Mouse (Mus musculus): ENCODE data around the gene Mob1a. TPM values are rescaled to one million over a fixed set of nuclear protein-coding genes. Genes with fewer than 3 reads are reported as not detected.

Gene Mob1a
- polyA plus RNA-seq, 1 experiment from 2014 or later = 34.9 TPM

GRCm38 (mm10) chr6:83370316-83370965 lies 44.6 kb downstream of the Mob1a start:
- Histone ChIP-seq H3K4me2 (ENCODE audit: low read length) (no peak overlapping the region), H3K4me1 (ENCODE audit: control insufficient read depth in 2 of 2, insufficient read depth in 2 of 2, low read length in 2 of 2) (no peaks in the 10 kb centered on the region), H3K9ac (ENCODE audit: low read length) (no peak overlapping the region), H3K36me3 (ENCODE audit: control insufficient read depth, insufficient read depth, low read length) (peaks cover 95% of the 10 kb centered on the region), H3K27me3 (ENCODE audit: control insufficient read depth, insufficient read depth, low read length) (no peaks in the 10 kb centered on the region), H3K27ac (replicated peaks in 1 of 2; ENCODE audit: control insufficient read depth in 1 of 2, insufficient read depth in 1 of 2, low read depth in 2 of 2, low read length in 2 of 2) (no peak overlapping the region), H3K9me3 (ENCODE audit: control insufficient read depth, low read length) (no peaks in the 10 kb centered on the region), H3K4me3 (ENCODE audit: control insufficient read depth in 1 of 2, insufficient read depth in 1 of 2, low read depth in 1 of 2, low read length in 2 of 2) (no peak overlapping the region)
- 87% methylated on average over 21 of the region's 21 CpGs for WGBS
- ATAC-seq (ENCODE audit: insufficient number of reproducible peaks, insufficient read depth, low FRiP score, low read depth) = no peak

GRCm38 (mm10) chr6:83371350-83371749 lies 45.5 kb downstream of the Mob1a start:
- H3K36me3 ChIP-seq (ENCODE audit: control insufficient read depth, insufficient read depth, low read length) = peaks cover 99% of the 10 kb centered on the region
- no peak overlapping the region for H3K4me2 ChIP-seq (ENCODE audit: low read length)
- no peak overlapping the region for H3K9ac ChIP-seq (ENCODE audit: low read length)
- no peaks in the 10 kb centered on the region for H3K27me3 ChIP-seq (ENCODE audit: control insufficient read depth, insufficient read depth, low read length)
- ATAC-seq (ENCODE audit: insufficient number of reproducible peaks, insufficient read depth, low FRiP score, low read depth) = no peak
- H3K9me3 ChIP-seq (ENCODE audit: control insufficient read depth, low read length) = no peaks in the 10 kb centered on the region
- H3K27ac ChIP-seq (replicated peaks in 1 of 2; ENCODE audit: control insufficient read depth in 1 of 2, insufficient read depth in 1 of 2, low read depth in 2 of 2, low read length in 2 of 2) = no peak overlapping the region
- no peak overlapping the region for H3K4me3 ChIP-seq (ENCODE audit: control insufficient read depth in 1 of 2, insufficient read depth in 1 of 2, low read depth in 1 of 2, low read length in 2 of 2)
- no peaks in the 10 kb centered on the region for H3K4me1 ChIP-seq (ENCODE audit: control insufficient read depth in 2 of 2, insufficient read depth in 2 of 2, low read length in 2 of 2)
- WGBS = 83% methylated on average over 3 of the region's 3 CpGs

- Histone ChIP-seq H3K27me3 (ENCODE audit: control insufficient read depth, insufficient read depth, low read length) (no peaks in the 10 kb centered on the region), H3K36me3 (ENCODE audit: control insufficient read depth, insufficient read depth, low read length) (peaks cover 100% of the 10 kb centered on the region), H3K4me3 (ENCODE audit: control insufficient read depth in 1 of 2, insufficient read depth in 1 of 2, low read depth in 1 of 2, low read length in 2 of 2) (no peak overlapping the region), H3K9ac (ENCODE audit: low read length) (no peak overlapping the region), H3K9me3 (ENCODE audit: control insufficient read depth, low read length) (no peaks in the 10 kb centered on the region), H3K4me2 (ENCODE audit: low read length) (no peak overlapping the region), H3K4me1 (ENCODE audit: control insufficient read depth in 2 of 2, insufficient read depth in 2 of 2, low read length in 2 of 2) (no peaks in the 10 kb centered on the region), H3K27ac (replicated peaks in 1 of 2; ENCODE audit: control insufficient read depth in 1 of 2, insufficient read depth in 1 of 2, low read depth in 2 of 2, low read length in 2 of 2) (0 out of 4 replicates have a peak overlapping the region, but pooled peaks of 1 of the 2 experiments have one; percentile 19)
- WGBS = 74% methylated on average over 9 of the region's 9 CpGs
- ATAC-seq (ENCODE audit: insufficient number of reproducible peaks, insufficient read depth, low FRiP score, low read depth) = no peak
These were observed 48.0 kb downstream of the Mob1a start for GRCm38 (mm10) chr6:83373704-83374300.

GRCm38 (mm10) chr6:83381510-83382491 lies 56.0 kb downstream of the Mob1a start:
- 55% methylated on average over 10 of the region's 10 CpGs for WGBS
- Histone ChIP-seq H3K36me3 (ENCODE audit: control insufficient read depth, insufficient read depth, low read length) (peaks cover 87% of the 10 kb centered on the region), H3K4me3 (ENCODE audit: control insufficient read depth in 1 of 2, insufficient read depth in 1 of 2, low read depth in 1 of 2, low read length in 2 of 2) (no peak overlapping the region), H3K4me2 (ENCODE audit: low read length) (no peak overlapping the region), H3K4me1 (ENCODE audit: control insufficient read depth in 2 of 2, insufficient read depth in 2 of 2, low read length in 2 of 2) (peaks cover 0 to 10% of the 10 kb centered on the region in 2 experiments; a peak in 2 of 4 replicates), H3K9ac (ENCODE audit: low read length) (no peak overlapping the region), H3K27me3 (ENCODE audit: control insufficient read depth, insufficient read depth, low read length) (no peaks in the 10 kb centered on the region), H3K27ac (replicated peaks in 1 of 2; ENCODE audit: control insufficient read depth in 1 of 2, insufficient read depth in 1 of 2, low read depth in 2 of 2, low read length in 2 of 2) (0 out of 4 replicates have a peak overlapping the region, but pooled peaks of 1 of the 2 experiments have one; percentile 37), H3K9me3 (ENCODE audit: control insufficient read depth, low read length) (no peaks in the 10 kb centered on the region)
- ATAC-seq (ENCODE audit: insufficient number of reproducible peaks, insufficient read depth, low FRiP score, low read depth) = peak; percentile 55; the same call in 1 of the 2 replicates

- no peak overlapping the region for H3K27ac ChIP-seq (replicated peaks in 1 of 2; ENCODE audit: control insufficient read depth in 1 of 2, insufficient read depth in 1 of 2, low read depth in 2 of 2, low read length in 2 of 2)
- H3K9ac ChIP-seq (ENCODE audit: low read length) = no peak overlapping the region
- peaks cover 60% of the 10 kb centered on the region for H3K36me3 ChIP-seq (ENCODE audit: control insufficient read depth, insufficient read depth, low read length)
- no peak overlapping the region for H3K4me2 ChIP-seq (ENCODE audit: low read length)
- H3K4me3 ChIP-seq (ENCODE audit: control insufficient read depth in 1 of 2, insufficient read depth in 1 of 2, low read depth in 1 of 2, low read length in 2 of 2) = no peak overlapping the region
- 87% methylated on average over 9 of the region's 9 CpGs for WGBS
- H3K4me1 ChIP-seq (ENCODE audit: control insufficient read depth in 2 of 2, insufficient read depth in 2 of 2, low read length in 2 of 2) = peaks cover 0 to 17% of the 10 kb centered on the region in 2 experiments; a peak in 2 of 4 replicates
- H3K27me3 ChIP-seq (ENCODE audit: control insufficient read depth, insufficient read depth, low read length) = no peaks in the 10 kb centered on the region
- no peaks in the 10 kb centered on the region for H3K9me3 ChIP-seq (ENCODE audit: control insufficient read depth, low read length)
- ATAC-seq (ENCODE audit: insufficient number of reproducible peaks, insufficient read depth, low FRiP score, low read depth) = no peak
These were observed 59.8 kb downstream of the Mob1a start for GRCm38 (mm10) chr6:83385569-83386090.

- H3K4me1 ChIP-seq (ENCODE audit: control insufficient read depth in 2 of 2, insufficient read depth in 2 of 2, low read length in 2 of 2) = 0 out of 4 replicates have a peak, but pooled peaks cover 0 to 6% of the 10 kb centered on the region in 2 experiments
- H3K4me3 ChIP-seq (ENCODE audit: control insufficient read depth in 1 of 2, insufficient read depth in 1 of 2, low read depth in 1 of 2, low read length in 2 of 2) = no peak overlapping the region
- 84% methylated on average over 8 of the region's 8 CpGs for WGBS
- peaks cover 65% of the 10 kb centered on the region for H3K36me3 ChIP-seq (ENCODE audit: control insufficient read depth, insufficient read depth, low read length)
- no peaks in the 10 kb centered on the region for H3K9me3 ChIP-seq (ENCODE audit: control insufficient read depth, low read length)
- H3K4me2 ChIP-seq (ENCODE audit: low read length) = no peak overlapping the region
- no peaks in the 10 kb centered on the region for H3K27me3 ChIP-seq (ENCODE audit: control insufficient read depth, insufficient read depth, low read length)
- no peak for ATAC-seq (ENCODE audit: insufficient number of reproducible peaks, insufficient read depth, low FRiP score, low read depth)
- H3K9ac ChIP-seq (ENCODE audit: low read length) = no peak overlapping the region
- H3K27ac ChIP-seq (replicated peaks in 1 of 2; ENCODE audit: control insufficient read depth in 1 of 2, insufficient read depth in 1 of 2, low read depth in 2 of 2, low read length in 2 of 2) = no peak overlapping the region
These were observed 66.5 kb downstream of the Mob1a start for GRCm38 (mm10) chr6:83392166-83392780.
